Mouse (Mus musculus): ENCODE measurements around the gene Bnc1. TPM values are rescaled to one million over a fixed set of nuclear protein-coding genes. Genes with fewer than 3 reads are reported as not detected.

Gene Bnc1
- polyA plus RNA-seq, 1 experiment from 2014 or later, result 3.0 TPM

- 71% methylated on average over 5 of the region's 5 CpGs for WGBS
- no peaks in the 10 kb centered on the region for H3K9me3 ChIP-seq (replicated peaks; ENCODE audit: control insufficient read depth, low read length)
- no peak overlapping the region for H3K4me2 ChIP-seq (ENCODE audit: low read depth, low read length)
- no peak for ATAC-seq (replicated peaks; ENCODE audit: extremely low read depth, insufficient read depth, low FRiP score)
- H3K36me3 ChIP-seq (ENCODE audit: control insufficient read depth, insufficient read depth), result no peaks in the 10 kb centered on the region
- no peaks in the 10 kb centered on the region for H3K4me1 ChIP-seq (ENCODE audit: control insufficient read depth, insufficient read depth, low read length)
- no peak overlapping the region for H3K9ac ChIP-seq (ENCODE audit: low read length)
- H3K27me3 ChIP-seq (ENCODE audit: control insufficient read depth, insufficient read depth, low read length), result no peaks in the 10 kb centered on the region
- H3K27ac ChIP-seq (ENCODE audit: low read length), result no peak overlapping the region
- no peak overlapping the region for H3K4me3 ChIP-seq (ENCODE audit: low read length)
Measured at GRCm38 (mm10) chr7:81966195-81966594, 25.9 kb downstream of the Bnc1 start.

GRCm38 (mm10) chr7:81959704-81960103 is 32.4 kb downstream of the Bnc1 start:
- WGBS, result 3% methylated on average over 3 of the region's 3 CpGs
- Histone ChIP-seq H3K4me3 (ENCODE audit: low read length) (no peak overlapping the region), H3K27ac (ENCODE audit: low read length) (no peak overlapping the region), H3K4me1 (ENCODE audit: control insufficient read depth, insufficient read depth, low read length) (no peaks in the 10 kb centered on the region), H3K9me3 (replicated peaks; ENCODE audit: control insufficient read depth, low read length) (no peaks in the 10 kb centered on the region), H3K9ac (ENCODE audit: low read length) (no peak overlapping the region), H3K27me3 (ENCODE audit: control insufficient read depth, insufficient read depth, low read length) (no peaks in the 10 kb centered on the region), H3K36me3 (ENCODE audit: control insufficient read depth, insufficient read depth) (no peaks in the 10 kb centered on the region), H3K4me2 (ENCODE audit: low read depth, low read length) (no peak overlapping the region)
- no peak for ATAC-seq (replicated peaks; ENCODE audit: extremely low read depth, insufficient read depth, low FRiP score)

GRCm38 (mm10) chr7:81954208-81954846 is 37.8 kb downstream of the Bnc1 start:
- H3K4me1 ChIP-seq (ENCODE audit: control insufficient read depth, insufficient read depth, low read length), result no peaks in the 10 kb centered on the region
- H3K9ac ChIP-seq (ENCODE audit: low read length), result no peak overlapping the region
- no peaks in the 10 kb centered on the region for H3K36me3 ChIP-seq (ENCODE audit: control insufficient read depth, insufficient read depth)
- H3K4me3 ChIP-seq (ENCODE audit: low read length), result no peak overlapping the region
- H3K9me3 ChIP-seq (replicated peaks; ENCODE audit: control insufficient read depth, low read length), result no peaks in the 10 kb centered on the region
- 0 out of 2 replicates have a peak, but pooled peaks have one; percentile 45 for ATAC-seq (replicated peaks; ENCODE audit: extremely low read depth, insufficient read depth, low FRiP score)
- no peaks in the 10 kb centered on the region for H3K27me3 ChIP-seq (ENCODE audit: control insufficient read depth, insufficient read depth, low read length)
- H3K27ac ChIP-seq (ENCODE audit: low read length), result no peak overlapping the region
- H3K4me2 ChIP-seq (ENCODE audit: low read depth, low read length), result no peak overlapping the region

- 59% methylated on average over 2 of the region's 2 CpGs for WGBS
Measured at GRCm38 (mm10) chr7:81950499-81950898, 41.6 kb downstream of the Bnc1 start.

GRCm38 (mm10) chr7:81945398-81945797 is 46.7 kb downstream of the Bnc1 start:
- Histone ChIP-seq H3K27ac (ENCODE audit: low read length) (no peak overlapping the region), H3K4me3 (ENCODE audit: low read length) (no peak overlapping the region), H3K4me1 (ENCODE audit: control insufficient read depth, insufficient read depth, low read length) (no peaks in the 10 kb centered on the region), H3K36me3 (ENCODE audit: control insufficient read depth, insufficient read depth) (no peaks in the 10 kb centered on the region), H3K4me2 (ENCODE audit: low read depth, low read length) (no peak overlapping the region), H3K27me3 (ENCODE audit: control insufficient read depth, insufficient read depth, low read length) (no peaks in the 10 kb centered on the region), H3K9me3 (replicated peaks; ENCODE audit: control insufficient read depth, low read length) (no peaks in the 10 kb centered on the region), H3K9ac (ENCODE audit: low read length) (no peak overlapping the region)
- ATAC-seq (replicated peaks; ENCODE audit: extremely low read depth, insufficient read depth, low FRiP score), result no peak
- WGBS, result 20% methylated on average over 4 of the region's 4 CpGs

More at GRCm38 (mm10) chr7:81950499-81950898, 41.6 kb downstream of the Bnc1 start:
- no peak overlapping the region for H3K27ac ChIP-seq (ENCODE audit: low read length)
- H3K27me3 ChIP-seq (ENCODE audit: control insufficient read depth, insufficient read depth, low read length), result no peaks in the 10 kb centered on the region
- H3K4me1 ChIP-seq (ENCODE audit: control insufficient read depth, insufficient read depth, low read length), result no peaks in the 10 kb centered on the region
- no peak for ATAC-seq (replicated peaks; ENCODE audit: extremely low read depth, insufficient read depth, low FRiP score)
- no peak overlapping the region for H3K9ac ChIP-seq (ENCODE audit: low read length)
- H3K4me2 ChIP-seq (ENCODE audit: low read depth, low read length), result no peak overlapping the region
- no peak overlapping the region for H3K4me3 ChIP-seq (ENCODE audit: low read length)
- H3K36me3 ChIP-seq (ENCODE audit: control insufficient read depth, insufficient read depth), result no peaks in the 10 kb centered on the region
- H3K9me3 ChIP-seq (replicated peaks; ENCODE audit: control insufficient read depth, low read length), result no peaks in the 10 kb centered on the region

GRCm38 (mm10) chr7:81934806-81935205 is 57.3 kb downstream of the Bnc1 start:
- H3K9me3 ChIP-seq (replicated peaks; ENCODE audit: control insufficient read depth, low read length), result no peaks in the 10 kb centered on the region; the same call in 1 of the 2 replicates
- peak overlapping the region; percentile 85 for H3K9ac ChIP-seq (ENCODE audit: low read length)
- no peak for ATAC-seq (replicated peaks; ENCODE audit: extremely low read depth, insufficient read depth, low FRiP score)
- peaks cover 11% of the 10 kb centered on the region; the same call in 1 of the 2 replicates for H3K27me3 ChIP-seq (ENCODE audit: control insufficient read depth, insufficient read depth, low read length)
- no peak overlapping the region for H3K27ac ChIP-seq (ENCODE audit: low read length)
- H3K4me1 ChIP-seq (ENCODE audit: control insufficient read depth, insufficient read depth, low read length), result peaks cover 16% of the 10 kb centered on the region
- peak overlapping the region; percentile 71 for H3K4me3 ChIP-seq (ENCODE audit: low read length)
- WGBS, result 13% methylated on average over 5 of the region's 5 CpGs
- H3K36me3 ChIP-seq (ENCODE audit: control insufficient read depth, insufficient read depth), result no peaks in the 10 kb centered on the region
- peak overlapping the region; percentile 78 for H3K4me2 ChIP-seq (ENCODE audit: low read depth, low read length)

- Histone ChIP-seq H3K9me3 (replicated peaks; ENCODE audit: control insufficient read depth, low read length) (no peaks in the 10 kb centered on the region), H3K27me3 (ENCODE audit: control insufficient read depth, insufficient read depth, low read length) (peaks cover 11% of the 10 kb centered on the region; the same call in 1 of the 2 replicates), H3K9ac (ENCODE audit: low read length) (peak within 1 kb of the TSS; percentile 85), H3K4me2 (ENCODE audit: low read depth, low read length) (peak within 1 kb of the TSS; percentile 78), H3K27ac (ENCODE audit: low read length) (peak within 1 kb of the TSS; percentile 71), H3K4me1 (ENCODE audit: control insufficient read depth, insufficient read depth, low read length) (peaks cover 16% of the 10 kb centered on the region), H3K4me3 (ENCODE audit: low read length) (peak within 1 kb of the TSS; percentile 71), H3K36me3 (ENCODE audit: control insufficient read depth, insufficient read depth) (no peaks in the 10 kb centered on the region)
- peak; percentile 85 for ATAC-seq (replicated peaks; ENCODE audit: extremely low read depth, insufficient read depth, low FRiP score)
- under 1% methylated on average over 48 of the region's 63 CpGs for WGBS
Measured at GRCm38 (mm10) chr7:81934267-81934745, 57.8 kb downstream of the Bnc1 start, which contains the start of gene Hdgfl3. Gene Hdgfl3 (minus strand): TSS chr7:81934473.

- Histone ChIP-seq H3K36me3 (ENCODE audit: control insufficient read depth, insufficient read depth) (no peaks in the 10 kb centered on the region), H3K4me3 (ENCODE audit: low read length) (peak overlapping the region; percentile 71), H3K4me2 (ENCODE audit: low read depth, low read length) (peak overlapping the region; percentile 78), H3K27ac (ENCODE audit: low read length) (peak overlapping the region; percentile 71), H3K4me1 (ENCODE audit: control insufficient read depth, insufficient read depth, low read length) (peaks cover 18% of the 10 kb centered on the region), H3K9ac (ENCODE audit: low read length) (peak overlapping the region; percentile 85), H3K27me3 (ENCODE audit: control insufficient read depth, insufficient read depth, low read length) (peaks cover 11% of the 10 kb centered on the region; the same call in 1 of the 2 replicates), H3K9me3 (replicated peaks; ENCODE audit: control insufficient read depth, low read length) (no peaks in the 10 kb centered on the region)
- 1% methylated on average over 78 of the region's 103 CpGs for WGBS
- ATAC-seq (replicated peaks; ENCODE audit: extremely low read depth, insufficient read depth, low FRiP score), result peak; percentile 86
Measured at GRCm38 (mm10) chr7:81933601-81934266, 58.4 kb downstream of the Bnc1 start.

- peaks cover 21% of the 10 kb centered on the region for H3K4me1 ChIP-seq (ENCODE audit: control insufficient read depth, insufficient read depth, low read length)
- H3K4me3 ChIP-seq (ENCODE audit: low read length), result peak overlapping the region; percentile 71
- no peaks in the 10 kb centered on the region for H3K36me3 ChIP-seq (ENCODE audit: control insufficient read depth, insufficient read depth)
- peak overlapping the region; percentile 78 for H3K4me2 ChIP-seq (ENCODE audit: low read depth, low read length)
- peak; percentile 11; the same call in 1 of the 2 replicates for ATAC-seq (replicated peaks; ENCODE audit: extremely low read depth, insufficient read depth, low FRiP score)
- H3K27ac ChIP-seq (ENCODE audit: low read length), result peak overlapping the region; percentile 71
- peaks cover 11% of the 10 kb centered on the region; the same call in 1 of the 2 replicates for H3K27me3 ChIP-seq (ENCODE audit: control insufficient read depth, insufficient read depth, low read length)
- H3K9ac ChIP-seq (ENCODE audit: low read length), result peak overlapping the region; percentile 85
- WGBS, result 9% methylated on average over 23 of the region's 23 CpGs
- H3K9me3 ChIP-seq (replicated peaks; ENCODE audit: control insufficient read depth, low read length), result no peaks in the 10 kb centered on the region
Measured at GRCm38 (mm10) chr7:81933061-81933600, 59.0 kb downstream of the Bnc1 start.

All from heart, embryonic 16.5 days (tissue).